Mouse (Mus musculus) hindbrain, embryonic 13.5 days (tissue): ENCODE data around the gene Iqsec1. TPM values are rescaled to one million over a fixed set of nuclear protein-coding genes. Genes with fewer than 3 reads are reported as not detected.

ENCODE experiments used
- ATAC-seq: fragments of 200-750 bp; cut with Nextera tagmentation; 2 replicates; pipeline ENCODE4 v1.8.0; 2017; ENCODE audit warnings: moderate TSS enrichment; ENCODE audit not compliant: low FRiP score
- H3K27ac ChIP-seq: fragments of 300-500 bp; sonication (generic); 2 replicates; pipeline ENCODE4 v1.5.1; 2015; ENCODE audit warnings: inconsistent platforms, mild to moderate bottlenecking, moderate library complexity
- H3K27me3 ChIP-seq: fragments of 300-500 bp; sonication (generic); 2 replicates; pipeline ENCODE4 v1.6.1; 2015; ENCODE audit warnings: mild to moderate bottlenecking, inconsistent platforms
- H3K36me3 ChIP-seq: fragments of 300-500 bp; sonication (generic); 2 replicates; pipeline ENCODE4 v1.6.1; 2015; ENCODE audit warnings: mild to moderate bottlenecking, inconsistent platforms
- H3K4me1 ChIP-seq: fragments of 300-500 bp; sonication (generic); replicated peaks from 2 replicates; pipeline ENCODE4 v1.6.1; 2015; ENCODE audit warnings: inconsistent platforms
- H3K4me2 ChIP-seq: fragments of 300-500 bp; sonication (generic); 2 replicates; pipeline ENCODE4 v1.6.1; 2015; ENCODE audit warnings: inconsistent platforms, mild to moderate bottlenecking, moderate library complexity
- H3K4me3 ChIP-seq: fragments of 300-500 bp; sonication (generic); 2 replicates; pipeline ENCODE4 v1.5.1; 2015; ENCODE audit warnings: mild to moderate bottlenecking, inconsistent platforms
- H3K9ac ChIP-seq: fragments of 300-500 bp; sonication (generic); 2 replicates; pipeline ENCODE4 v1.6.1; 2015; ENCODE audit warnings: mild to moderate bottlenecking, inconsistent platforms
- H3K9me3 ChIP-seq: fragments of 300-500 bp; sonication (generic); 2 replicates; pipeline ENCODE4 v1.6.1; 2016; ENCODE audit warnings: inconsistent platforms
- WGBS: fragments of 180-500 bp; shearing (Covaris S2); methylation state at CpG from one replicate; pipeline ENCODE4 v1.1.7; 2015; 5-methylcytosine and 5-hydroxymethylcytosine counted together
- polyA plus RNA-seq: library from polyadenylated mRNA; unstranded; fragments of >200 nt; fragmentation: Nextera tagmentation; extraction: Ambion mirVana; gene quantifications from 2 replicates; pipeline ENCODE4 v1.2.1, GENCODE M21; 2015

The Iqsec1 gene
- polyA plus RNA-seq, 1 experiment from 2014 or later = 20.6 TPM

- Histone ChIP-seq H3K4me2 (no peak overlapping the region), H3K36me3 (no peaks in the 10 kb centered on the region), H3K4me3 (no peak overlapping the region), H3K9me3 (no peaks in the 10 kb centered on the region), H3K4me1 (peaks cover 35% of the 10 kb centered on the region), H3K27ac (peak overlapping the region; percentile 44), H3K9ac (no peak overlapping the region), H3K27me3 (no peaks in the 10 kb centered on the region)
- 19% methylated on average over 4 of the region's 4 CpGs for WGBS
- no peak for ATAC-seq
Observed at GRCm38 (mm10) chr6:90821916-90822602, 166.4 kb downstream of the Iqsec1 start.

- WGBS = 47% methylated on average over 2 of the region's 2 CpGs
- ATAC-seq = no peak
- no peak overlapping the region for H3K27ac ChIP-seq
Observed at GRCm38 (mm10) chr6:90819880-90820279, 168.6 kb downstream of the Iqsec1 start.

GRCm38 (mm10) chr6:90818956-90819355 lies 169.5 kb downstream of the Iqsec1 start:
- H3K27ac ChIP-seq = no peak overlapping the region
- H3K27me3 ChIP-seq = no peaks in the 10 kb centered on the region
- peaks cover 34% of the 10 kb centered on the region for H3K4me1 ChIP-seq
- no peak overlapping the region for H3K4me2 ChIP-seq
- no CpG with 5 or more reads among the region's 4 CpGs for WGBS
- no peaks in the 10 kb centered on the region for H3K9me3 ChIP-seq
- H3K36me3 ChIP-seq = no peaks in the 10 kb centered on the region
- no peak for ATAC-seq
- H3K4me3 ChIP-seq = no peak overlapping the region
- no peak overlapping the region for H3K9ac ChIP-seq

More at GRCm38 (mm10) chr6:90819880-90820279, 168.6 kb downstream of the Iqsec1 start:
- H3K36me3 ChIP-seq = no peaks in the 10 kb centered on the region
- no peak overlapping the region for H3K9ac ChIP-seq
- H3K4me1 ChIP-seq = peaks cover 34% of the 10 kb centered on the region
- H3K27me3 ChIP-seq = no peaks in the 10 kb centered on the region
- H3K4me2 ChIP-seq = no peak overlapping the region
- no peak overlapping the region for H3K4me3 ChIP-seq
- no peaks in the 10 kb centered on the region for H3K9me3 ChIP-seq

- Histone ChIP-seq H3K36me3 (no peaks in the 10 kb centered on the region), H3K9me3 (no peaks in the 10 kb centered on the region), H3K27ac (no peak overlapping the region), H3K4me2 (no peak overlapping the region), H3K4me1 (peaks cover 17% of the 10 kb centered on the region), H3K27me3 (no peaks in the 10 kb centered on the region), H3K4me3 (no peak overlapping the region), H3K9ac (no peak overlapping the region)
- 79% methylated on average over 3 of the region's 3 CpGs for WGBS
- ATAC-seq = no peak
Observed at GRCm38 (mm10) chr6:90816551-90816950, 171.9 kb downstream of the Iqsec1 start.

- H3K4me2 ChIP-seq = no peak overlapping the region
- 71% methylated on average over 3 of the region's 3 CpGs for WGBS
- no peak overlapping the region for H3K9ac ChIP-seq
- no peaks in the 10 kb centered on the region for H3K27me3 ChIP-seq
- no peaks in the 10 kb centered on the region for H3K36me3 ChIP-seq
- no peaks in the 10 kb centered on the region for H3K9me3 ChIP-seq
- H3K4me1 ChIP-seq = peaks cover 25% of the 10 kb centered on the region
- H3K4me3 ChIP-seq = no peak overlapping the region
- ATAC-seq = no peak
- H3K27ac ChIP-seq = no peak overlapping the region
Observed at GRCm38 (mm10) chr6:90815341-90815740, 173.1 kb downstream of the Iqsec1 start.

- Histone ChIP-seq H3K36me3 (no peaks in the 10 kb centered on the region), H3K9me3 (no peaks in the 10 kb centered on the region), H3K4me3 (no peak overlapping the region), H3K9ac (no peak overlapping the region), H3K4me2 (no peak overlapping the region), H3K27ac (0 out of 2 replicates have a peak overlapping the region, but pooled peaks have one; percentile 5), H3K27me3 (no peaks in the 10 kb centered on the region), H3K4me1 (peaks cover 35% of the 10 kb centered on the region)
- 86% methylated on average over 1 of the region's 1 CpGs for WGBS
- no peak for ATAC-seq
Observed at GRCm38 (mm10) chr6:90813526-90813925, 175.0 kb downstream of the Iqsec1 start.

- no peak overlapping the region for H3K27ac ChIP-seq
- no peak for ATAC-seq
- no peak overlapping the region for H3K4me2 ChIP-seq
- no peak overlapping the region for H3K4me3 ChIP-seq
- H3K9me3 ChIP-seq = no peaks in the 10 kb centered on the region
- H3K4me1 ChIP-seq = peaks cover 44% of the 10 kb centered on the region
- no peak overlapping the region for H3K9ac ChIP-seq
- WGBS = 82% methylated on average over 8 of the region's 8 CpGs
- H3K27me3 ChIP-seq = no peaks in the 10 kb centered on the region
- no peaks in the 10 kb centered on the region for H3K36me3 ChIP-seq
Observed at GRCm38 (mm10) chr6:90812584-90812983, 175.9 kb downstream of the Iqsec1 start.

GRCm38 (mm10) chr6:90812072-90812471 lies 176.4 kb downstream of the Iqsec1 start:
- no peak overlapping the region for H3K27ac ChIP-seq
- peaks cover 47% of the 10 kb centered on the region for H3K4me1 ChIP-seq
- no peaks in the 10 kb centered on the region for H3K9me3 ChIP-seq
- H3K27me3 ChIP-seq = no peaks in the 10 kb centered on the region
- 61% methylated on average over 3 of the region's 3 CpGs for WGBS
- no peak overlapping the region for H3K4me2 ChIP-seq
- H3K4me3 ChIP-seq = no peak overlapping the region
- no peak for ATAC-seq
- no peak overlapping the region for H3K9ac ChIP-seq
- H3K36me3 ChIP-seq = no peaks in the 10 kb centered on the region

- no peaks in the 10 kb centered on the region for H3K9me3 ChIP-seq
- H3K4me1 ChIP-seq = peaks cover 61% of the 10 kb centered on the region
- H3K27ac ChIP-seq = 0 out of 2 replicates have a peak overlapping the region, but pooled peaks have one; percentile 31
- peak; percentile 18; the same call in 1 of the 2 replicates for ATAC-seq
- peak overlapping the region; percentile 62 for H3K4me2 ChIP-seq
- H3K4me3 ChIP-seq = no peak overlapping the region
- 61% methylated on average over 1 of the region's 1 CpGs for WGBS
- H3K27me3 ChIP-seq = no peaks in the 10 kb centered on the region
- H3K9ac ChIP-seq = no peak overlapping the region
- H3K36me3 ChIP-seq = no peaks in the 10 kb centered on the region
Observed at GRCm38 (mm10) chr6:90810576-90810975, 177.9 kb downstream of the Iqsec1 start.

- WGBS = 1% methylated on average over 22 of the region's 22 CpGs
- peak; percentile 85 for ATAC-seq
- Histone ChIP-seq H3K9ac (peak overlapping the region; percentile 71), H3K9me3 (no peaks in the 10 kb centered on the region), H3K4me2 (peak overlapping the region; percentile 62), H3K4me1 (peaks cover 64% of the 10 kb centered on the region), H3K27me3 (no peaks in the 10 kb centered on the region), H3K36me3 (no peaks in the 10 kb centered on the region), H3K27ac (peak overlapping the region; percentile 85), H3K4me3 (peak overlapping the region; percentile 44)
Observed at GRCm38 (mm10) chr6:90809960-90810362, 178.5 kb downstream of the Iqsec1 start.

- Histone ChIP-seq H3K9ac (peak overlapping the region; percentile 71), H3K27ac (peak overlapping the region; percentile 85), H3K27me3 (no peaks in the 10 kb centered on the region), H3K36me3 (no peaks in the 10 kb centered on the region), H3K4me3 (peak overlapping the region; percentile 44), H3K9me3 (no peaks in the 10 kb centered on the region), H3K4me1 (peaks cover 65% of the 10 kb centered on the region), H3K4me2 (peak overlapping the region; percentile 62)
- ATAC-seq = no peak; the same call in 1 of the 2 replicates
- WGBS = 62% methylated on average over 11 of the region's 11 CpGs
Observed at GRCm38 (mm10) chr6:90809077-90809840, 179.2 kb downstream of the Iqsec1 start.

GRCm38 (mm10) chr6:90808544-90808943 lies 179.9 kb downstream of the Iqsec1 start:
- Histone ChIP-seq H3K9me3 (no peaks in the 10 kb centered on the region), H3K4me1 (peaks cover 65% of the 10 kb centered on the region), H3K4me3 (peak overlapping the region; percentile 44; the same call in 1 of the 2 replicates), H3K9ac (peak overlapping the region; percentile 71), H3K4me2 (peak overlapping the region; percentile 62), H3K36me3 (no peaks in the 10 kb centered on the region), H3K27me3 (no peaks in the 10 kb centered on the region), H3K27ac (peak overlapping the region; percentile 52)
- WGBS = 14% methylated on average over 5 of the region's 5 CpGs
- ATAC-seq = no peak
